Mouse (Mus musculus) embryonic facial prominence, embryonic 14.5 days (tissue): ENCODE data around the gene Vps26a. TPM values are rescaled to one million over a fixed set of nuclear protein-coding genes. Genes with fewer than 3 reads are reported as not detected.
"Not testable (repeated sequence)": the region's sequence is repeated elsewhere in the genome, so short reads cannot be mapped to it uniquely, and the experiment has no call there.

Experiments used
- ATAC-seq: fragments of 200-750 bp; cut with Nextera tagmentation; 2 replicates; pipeline ENCODE4 v1.8.0; 2017; ENCODE audit warnings: low read depth, moderate number of reproducible peaks, moderate TSS enrichment
- DNase-seq: peaks from one replicate; pipeline ENCODE4 v3.0.0-alpha.2; 2015; ENCODE audit warnings: low spot score
- H3K27ac ChIP-seq: fragments of 300-500 bp; sonication (generic); replicated peaks from 2 replicates; pipeline ENCODE4 v1.5.1; 2014; ENCODE audit warnings: low read depth, mild to moderate bottlenecking, low read length, moderate library complexity
- H3K27me3 ChIP-seq: fragments of 300-500 bp; sonication (generic); replicated peaks from 2 replicates; pipeline ENCODE4 v1.6.1; 2014; ENCODE audit warnings: low read length; ENCODE audit not compliant: control insufficient read depth, insufficient read depth
- H3K36me3 ChIP-seq: fragments of 300-500 bp; sonication (generic); 2 replicates; pipeline ENCODE4 v1.6.1; 2014; ENCODE audit warnings: low read length, mixed read lengths; ENCODE audit not compliant: control insufficient read depth, insufficient read depth
- H3K4me1 ChIP-seq: fragments of 300-500 bp; sonication (generic); 2 replicates; pipeline ENCODE4 v1.6.1; 2014; ENCODE audit warnings: antibody characterized with exemption, low read length; ENCODE audit not compliant: control insufficient read depth, insufficient read depth
- H3K4me2 ChIP-seq: fragments of 300-500 bp; sonication (generic); 2 replicates; pipeline ENCODE4 v1.6.1; 2014; ENCODE audit warnings: low read depth, mild to moderate bottlenecking, low read length, moderate library complexity, mixed read lengths
- H3K4me3 ChIP-seq: fragments of 300-500 bp; sonication (generic); 2 replicates; pipeline ENCODE4 v1.5.1; 2014; ENCODE audit warnings: low read depth, mild to moderate bottlenecking, low read length
- H3K9ac ChIP-seq: fragments of 300-500 bp; sonication (generic); 2 replicates; pipeline ENCODE4 v1.6.1; 2014; ENCODE audit warnings: low read depth, mild to moderate bottlenecking, low read length, moderate library complexity, mixed read lengths
- H3K9me3 ChIP-seq: fragments of 300-500 bp; sonication (generic); 2 replicates; pipeline ENCODE4 v1.6.1; 2016; ENCODE audit warnings: low read length; ENCODE audit not compliant: control insufficient read depth
- WGBS: fragments of 180-500 bp; shearing (Covaris S2); extraction: QIAGEN DNeasy Blood & Tissue Kit; methylation state at CpG from one replicate; pipeline ENCODE4 v1.1.7; 2014; 5-methylcytosine and 5-hydroxymethylcytosine counted together
- polyA plus RNA-seq: library from polyadenylated mRNA; unstranded; fragments of >200 nt; fragmentation: Nextera tagmentation; extraction: Ambion mirVana; gene quantifications from 2 replicates; pipeline ENCODE4 v1.2.1, GENCODE M21; 2014

The Vps26a gene
- polyA plus RNA-seq, 1 experiment from 2014 or later: 71.0 TPM

DNA sequence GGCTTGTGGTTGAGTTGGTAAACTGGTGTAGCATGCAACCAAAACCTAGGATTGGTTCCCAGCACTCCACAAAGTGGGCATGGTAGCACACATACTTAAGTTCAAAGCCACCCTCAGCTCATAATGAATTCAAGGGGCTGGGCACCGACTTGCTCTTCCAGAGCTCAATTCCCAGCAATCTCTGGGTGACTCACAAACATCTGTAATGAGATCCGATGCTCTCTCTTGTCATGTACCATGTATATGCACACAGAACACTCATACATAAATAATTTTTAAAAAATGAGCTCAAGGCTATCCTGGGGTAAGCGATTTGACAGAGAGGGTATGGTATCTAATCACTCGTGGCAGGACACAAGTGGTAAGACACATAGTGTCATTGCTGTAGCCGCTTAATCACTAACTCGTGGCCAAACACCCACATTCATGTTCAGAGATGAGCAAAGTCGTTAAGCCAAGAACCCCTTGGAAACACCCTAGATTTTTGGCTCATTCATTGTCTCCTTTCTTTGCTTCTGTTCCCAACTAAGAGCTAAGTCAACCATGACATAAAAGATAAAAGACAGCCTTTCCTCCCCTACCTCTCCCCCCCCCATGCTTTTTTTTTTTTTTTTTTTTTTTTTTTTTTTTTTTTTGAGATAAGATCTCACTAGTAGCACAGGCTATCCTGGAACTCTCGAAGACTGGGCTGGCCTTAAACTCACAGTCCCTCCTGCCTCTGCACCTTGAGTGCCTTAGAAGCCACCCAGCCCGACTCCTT is 18.8 kb upstream of the Vps26a start:
- H3K9me3 ChIP-seq: no peaks in the 10 kb centered on the region
- WGBS: 79% methylated on average over 9 of the region's 9 CpGs
- no peak overlapping the region for H3K9ac ChIP-seq
- H3K4me2 ChIP-seq: no peak overlapping the region
- H3K4me1 ChIP-seq: peaks cover 7% of the 10 kb centered on the region; the same call in 1 of the 2 replicates
- H3K27ac ChIP-seq: no peak overlapping the region
- no peak for ATAC-seq
- no peak for DNase-seq
- peaks cover 5% of the 10 kb centered on the region for H3K27me3 ChIP-seq
- H3K36me3 ChIP-seq: no peaks in the 10 kb centered on the region
- H3K4me3 ChIP-seq: no peak overlapping the region

DNA sequence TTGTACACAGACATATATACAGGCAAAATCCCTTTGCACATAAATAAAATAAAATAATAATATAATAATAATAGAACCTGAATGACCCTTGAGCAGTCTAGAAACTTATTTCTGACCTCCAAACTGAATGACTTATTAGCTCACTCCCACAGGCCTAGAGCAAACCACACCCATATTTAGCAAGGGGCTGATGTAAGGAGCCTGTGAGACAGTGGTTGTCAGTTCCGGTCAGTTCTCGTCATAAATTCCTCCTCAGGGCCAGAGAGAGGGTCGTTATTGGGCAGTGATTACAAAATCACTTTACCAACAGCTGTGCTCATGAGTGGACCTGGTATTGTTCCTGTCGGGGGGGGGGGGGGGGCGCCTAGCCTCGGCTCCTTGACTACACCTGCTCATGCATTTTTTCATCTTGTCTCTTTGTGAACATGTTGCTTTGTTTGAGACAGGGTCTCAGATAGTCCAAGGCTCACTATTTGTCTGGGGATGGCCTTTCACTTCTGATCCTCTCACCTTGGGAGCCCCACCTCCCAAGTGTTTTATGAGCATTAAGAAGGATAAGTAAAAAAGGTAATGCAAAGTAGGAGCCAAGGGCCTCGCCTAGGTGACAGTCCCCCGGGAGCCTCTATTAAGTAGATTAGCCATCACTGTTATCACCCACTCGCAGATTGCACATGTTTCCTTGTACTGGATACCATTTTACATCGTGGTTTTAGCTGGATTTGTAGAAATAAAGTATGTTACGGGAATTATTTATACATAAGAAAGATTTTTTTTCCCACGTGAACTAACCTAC is 17.4 kb upstream of the Vps26a start:
- Histone ChIP-seq H3K9me3 (no peaks in the 10 kb centered on the region), H3K4me1 (peaks cover 7% of the 10 kb centered on the region; the same call in 1 of the 2 replicates), H3K27ac (no peak overlapping the region), H3K27me3 (peaks cover 5% of the 10 kb centered on the region), H3K4me2 (no peak overlapping the region), H3K4me3 (no peak overlapping the region), H3K9ac (no peak overlapping the region), H3K36me3 (no peaks in the 10 kb centered on the region)
- DNase-seq: no peak
- WGBS: 64% methylated on average over 12 of the region's 12 CpGs
- no peak for ATAC-seq

DNA sequence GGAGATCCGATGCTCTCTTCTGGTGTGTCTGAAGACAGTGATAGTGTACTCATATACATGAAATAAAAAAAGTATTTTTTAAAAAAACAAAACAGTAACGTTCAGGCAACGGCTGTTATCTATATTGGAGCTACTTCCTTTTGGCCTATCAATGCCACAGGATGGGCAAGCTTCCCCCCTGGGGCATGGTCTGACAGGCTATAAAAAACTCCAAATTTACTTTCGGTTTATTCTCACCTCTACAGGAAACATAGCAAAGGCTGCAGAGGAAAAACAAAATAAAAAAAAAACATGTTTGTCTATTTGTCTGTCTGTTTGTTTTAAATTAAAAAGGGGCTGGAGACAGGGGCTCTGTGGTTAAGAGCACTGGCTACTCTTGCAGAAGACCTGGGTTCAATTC is 16.7 kb upstream of the Vps26a start:
- H3K27me3 ChIP-seq: peaks cover 5% of the 10 kb centered on the region
- H3K4me3 ChIP-seq: no peak overlapping the region
- no peaks in the 10 kb centered on the region for H3K36me3 ChIP-seq
- no peaks in the 10 kb centered on the region for H3K9me3 ChIP-seq
- H3K4me2 ChIP-seq: no peak overlapping the region
- DNase-seq: no peak
- 64% methylated on average over 4 of the region's 4 CpGs for WGBS
- H3K9ac ChIP-seq: no peak overlapping the region
- no peak overlapping the region for H3K27ac ChIP-seq
- no peak for ATAC-seq
- H3K4me1 ChIP-seq: peaks cover 4% of the 10 kb centered on the region; the same call in 1 of the 2 replicates

DNA sequence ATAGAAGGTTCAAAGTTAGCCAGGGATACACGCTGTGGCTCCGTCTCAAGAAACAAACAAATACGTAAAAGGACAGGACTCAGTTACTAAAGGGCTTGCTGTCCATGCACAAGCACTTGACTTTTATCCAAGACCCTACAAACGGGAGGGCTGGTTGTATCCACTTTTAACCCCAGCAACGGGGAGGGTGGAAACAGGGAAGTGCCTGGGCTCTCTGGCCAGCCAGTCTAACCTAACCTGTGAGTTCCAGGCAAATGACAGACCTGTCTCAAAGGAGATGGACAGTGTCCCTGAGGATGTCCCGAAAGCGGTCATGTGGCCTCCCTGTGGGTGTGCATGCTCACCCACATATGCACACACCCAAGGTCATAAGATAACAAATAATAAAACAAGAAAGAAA is 15.3 kb upstream of the Vps26a start:
- no peak overlapping the region for H3K27ac ChIP-seq
- no peak for ATAC-seq
- H3K4me2 ChIP-seq: no peak overlapping the region
- no peaks in the 10 kb centered on the region for H3K36me3 ChIP-seq
- no peaks in the 10 kb centered on the region for H3K27me3 ChIP-seq
- H3K9me3 ChIP-seq: no peaks in the 10 kb centered on the region
- H3K4me3 ChIP-seq: no peak overlapping the region
- 82% methylated on average over 7 of the region's 7 CpGs for WGBS
- no peak overlapping the region for H3K9ac ChIP-seq
- no peak for DNase-seq
- no peaks in the 10 kb centered on the region for H3K4me1 ChIP-seq

DNA sequence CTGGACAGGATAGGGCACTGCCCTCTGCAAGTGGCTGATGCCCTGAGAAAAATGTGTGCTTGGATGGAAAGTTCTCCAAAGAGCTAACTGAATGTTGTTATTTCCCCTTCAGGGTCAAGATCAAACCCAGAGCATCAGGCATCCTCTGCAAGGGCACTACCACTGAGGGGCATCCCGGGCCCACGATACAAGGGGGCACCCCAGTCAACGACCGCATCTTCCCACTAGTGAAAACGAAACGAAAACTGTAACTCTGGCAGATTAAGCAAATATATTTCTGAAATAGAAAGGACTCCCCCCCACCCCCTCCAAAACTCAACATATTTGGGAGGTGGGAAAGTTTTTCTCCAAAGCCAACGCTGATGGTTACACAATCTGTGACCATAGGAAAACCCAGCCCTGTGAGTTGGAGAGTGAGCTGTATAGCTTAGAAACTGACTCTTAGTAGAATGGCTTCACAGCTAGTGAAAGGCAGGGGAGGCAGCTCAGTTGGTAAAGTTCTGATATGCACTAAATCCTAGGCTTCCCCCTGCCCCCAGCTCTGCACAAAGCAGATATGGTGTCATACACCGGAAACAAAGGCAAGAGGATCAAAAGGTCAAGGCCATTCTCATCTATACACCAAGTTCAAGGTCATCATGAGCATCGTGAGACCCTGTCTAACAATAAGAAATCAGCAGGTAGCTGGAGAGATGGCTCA is 14.5 kb upstream of the Vps26a start:
- no peak overlapping the region for H3K27ac ChIP-seq
- no peak overlapping the region for H3K4me2 ChIP-seq
- no peaks in the 10 kb centered on the region for H3K27me3 ChIP-seq
- no peak for ATAC-seq
- no peaks in the 10 kb centered on the region for H3K4me1 ChIP-seq
- no peaks in the 10 kb centered on the region for H3K9me3 ChIP-seq
- H3K9ac ChIP-seq: no peak overlapping the region
- H3K36me3 ChIP-seq: no peaks in the 10 kb centered on the region
- WGBS: 90% methylated on average over 9 of the region's 9 CpGs
- no peak overlapping the region for H3K4me3 ChIP-seq
- no peak for DNase-seq

DNA sequence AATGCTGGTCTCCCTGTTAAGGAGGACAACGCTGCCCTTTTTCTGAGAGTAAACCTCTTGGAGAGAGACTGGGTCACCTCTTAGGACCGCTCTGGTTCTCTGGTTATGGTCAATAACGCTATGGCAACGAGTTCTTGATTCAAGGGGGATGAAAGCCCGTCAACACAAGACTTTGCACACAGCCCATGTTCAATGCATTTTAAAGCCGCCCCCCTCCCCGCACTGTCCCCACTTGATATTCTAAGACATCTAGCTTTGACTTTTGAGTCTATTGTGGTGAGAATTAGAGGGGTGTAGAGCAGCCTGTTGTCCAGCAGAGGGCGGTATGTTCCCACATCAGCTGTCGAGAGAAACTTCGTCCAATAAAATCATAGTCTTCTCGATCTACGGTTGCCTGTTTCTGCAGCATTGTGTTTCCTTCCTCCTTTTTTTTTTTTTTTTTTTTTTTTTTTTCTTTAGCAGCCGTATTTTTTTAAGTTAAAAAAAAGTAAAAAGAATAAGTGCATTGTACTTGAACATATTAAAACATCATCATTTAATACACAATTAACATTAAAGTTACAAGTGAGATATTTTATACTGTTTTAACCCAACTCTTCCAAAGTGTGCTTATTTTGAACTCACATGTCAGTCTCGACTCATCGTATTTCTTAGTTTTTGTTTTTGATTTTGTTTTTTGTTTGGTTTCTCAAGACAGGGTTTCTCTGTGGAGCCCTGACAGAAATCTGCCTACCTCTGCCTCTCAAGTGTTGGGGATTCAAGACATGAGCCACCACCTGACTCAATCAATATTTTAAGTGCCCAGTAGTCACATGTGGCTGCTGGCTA is 13.7 kb upstream of the Vps26a start:
- DNase-seq (peak; percentile 85), ATAC-seq (peak; percentile 57; the same call in 1 of the 2 replicates)
- H3K27ac ChIP-seq: no peak overlapping the region
- H3K36me3 ChIP-seq: no peaks in the 10 kb centered on the region
- no peak overlapping the region for H3K4me2 ChIP-seq
- no peaks in the 10 kb centered on the region for H3K4me1 ChIP-seq
- no peak overlapping the region for H3K4me3 ChIP-seq
- no peaks in the 10 kb centered on the region for H3K27me3 ChIP-seq
- no peaks in the 10 kb centered on the region for H3K9me3 ChIP-seq
- WGBS: 23% methylated on average over 15 of the region's 15 CpGs
- H3K9ac ChIP-seq: no peak overlapping the region

DNA sequence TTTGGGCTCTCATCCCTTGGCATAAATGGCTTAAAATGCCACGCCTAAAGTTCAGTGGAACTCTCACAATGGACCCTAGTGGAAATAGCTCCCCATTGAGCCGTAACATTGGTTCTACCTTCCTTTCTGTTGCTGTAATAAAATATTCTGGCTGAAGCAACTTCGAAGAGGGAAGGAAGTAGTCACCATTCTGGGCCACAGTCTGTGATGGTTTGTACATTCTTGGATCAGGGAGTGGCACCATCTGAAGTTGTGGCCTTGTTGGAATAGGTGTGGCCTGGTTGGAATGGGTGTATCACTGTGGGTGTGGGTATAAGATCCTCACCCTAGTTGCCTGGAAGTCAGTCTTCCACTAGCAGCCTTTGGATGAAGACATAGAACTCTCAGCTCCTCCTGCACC is 5.1 kb upstream of the Vps26a start:
- H3K9ac ChIP-seq, H3K4me2 ChIP-seq, H3K36me3 ChIP-seq, H3K9me3 ChIP-seq, H3K27me3 ChIP-seq, H3K4me3 ChIP-seq, ATAC-seq, H3K4me1 ChIP-seq, DNase-seq, H3K27ac ChIP-seq: not testable (repeated sequence)
- WGBS: 82% methylated on average over 3 of the region's 3 CpGs

DNA sequence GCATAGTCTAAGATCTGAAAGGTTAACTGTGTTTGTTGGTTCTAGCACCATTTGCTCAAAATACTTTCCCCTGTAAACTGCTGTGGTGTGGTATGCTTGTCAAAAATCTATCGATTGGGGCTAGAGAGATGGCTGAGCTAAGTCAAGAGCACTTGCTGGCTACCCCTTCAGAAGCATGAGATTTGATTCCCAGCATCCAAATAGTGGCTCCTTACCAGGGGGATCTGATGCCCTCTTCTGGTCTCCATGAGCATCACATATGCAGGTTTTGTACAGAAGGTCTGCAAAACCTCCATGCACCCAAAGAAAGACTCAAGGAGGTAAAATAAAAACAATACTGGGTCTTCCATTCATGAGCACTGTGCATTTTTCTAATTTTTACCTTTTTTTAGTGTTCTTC is 1.7 kb upstream of the Vps26a start:
- H3K9ac ChIP-seq: no peak overlapping the region
- peaks cover 11% of the 10 kb centered on the region; the same call in 1 of the 2 replicates for H3K4me1 ChIP-seq
- H3K27ac ChIP-seq: no peak overlapping the region
- no peak for ATAC-seq
- H3K4me2 ChIP-seq: no peak overlapping the region
- H3K27me3 ChIP-seq: no peaks in the 10 kb centered on the region
- 33% methylated on average over 1 of the region's 1 CpGs for WGBS
- H3K4me3 ChIP-seq: no peak overlapping the region
- DNase-seq: peak; percentile 66
- no peaks in the 10 kb centered on the region for H3K36me3 ChIP-seq
- no peaks in the 10 kb centered on the region for H3K9me3 ChIP-seq
